Mouse (Mus musculus) cerebellum, adult (tissue): ENCODE results near the gene Hsd17b2.

ENCODE experiments used
- ATAC-seq: cut with Nextera tagmentation; 2 replicates; pipeline ENCODE4 v1.9.2; 2017; ENCODE audit warnings: mild to moderate bottlenecking, moderate library complexity, mixed read lengths; ENCODE audit not compliant: insufficient number of reproducible peaks, low FRiP score, low TSS enrichment

Hsd17b2 gene

DNA sequence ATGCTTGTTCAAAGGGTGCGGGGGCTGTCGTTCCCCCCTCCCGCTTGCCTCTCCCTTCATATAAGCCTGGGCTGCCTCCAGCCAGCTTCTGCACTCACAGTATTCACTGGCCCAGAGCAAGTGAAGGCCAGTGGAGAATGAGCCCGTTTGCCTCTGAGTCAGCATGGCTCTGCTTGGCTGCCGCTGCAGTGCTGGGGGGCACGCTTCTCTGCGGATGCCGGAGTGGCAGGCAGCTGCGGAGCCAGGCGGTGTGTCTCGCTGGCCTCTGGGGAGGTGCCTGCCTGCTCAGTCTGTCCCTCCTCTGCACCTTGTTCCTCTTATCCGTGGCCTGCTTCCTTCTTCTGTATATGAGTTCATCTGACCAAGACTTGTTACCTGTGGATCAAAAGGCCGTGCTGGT, at the start of gene Hsd17b2:
Gene Hsd17b2, plus strand, starts transcription at position 46 of the 400 bp plus-strand sequence.
- no peak for ATAC-seq

DNA sequence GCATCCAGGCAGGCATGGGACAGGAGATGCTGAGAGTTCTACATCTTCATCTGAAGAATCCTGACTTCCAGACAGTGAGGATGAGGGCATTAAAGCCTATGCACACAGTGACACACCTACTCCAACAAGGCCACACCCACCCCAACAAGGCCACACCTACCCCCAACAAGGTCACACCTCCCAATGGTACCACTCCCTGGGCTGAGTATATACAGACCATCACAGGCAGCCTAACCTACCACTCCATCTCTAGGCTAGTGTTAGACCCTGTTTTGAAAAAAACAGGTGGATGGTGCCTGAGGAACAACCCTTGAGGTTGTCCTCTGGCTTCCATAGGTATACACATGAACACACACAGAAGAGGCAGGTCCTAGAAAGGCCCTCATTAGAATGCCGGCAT, 49.4 kb upstream of the Hsd17b2 start:
- no peak for ATAC-seq

DNA sequence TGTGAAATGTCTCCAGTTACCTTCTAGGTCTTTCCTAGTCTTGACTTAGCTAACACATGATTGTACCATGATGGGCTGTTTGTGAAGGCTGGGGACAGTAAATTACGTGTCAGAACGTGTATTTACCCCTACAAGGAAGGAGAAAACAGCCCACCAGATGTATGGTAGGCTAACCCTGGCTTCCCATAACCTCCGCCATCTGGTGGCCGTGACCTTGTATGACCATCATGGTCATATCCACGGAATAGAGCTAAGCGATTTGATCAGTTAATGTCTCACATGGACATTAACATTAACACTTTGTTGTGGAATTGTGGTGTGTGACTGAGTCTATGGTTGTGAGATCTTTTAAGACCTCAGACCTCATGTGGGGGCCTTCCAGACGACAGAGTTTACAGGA, 42.7 kb upstream of the Hsd17b2 start:
- ATAC-seq = no peak

DNA sequence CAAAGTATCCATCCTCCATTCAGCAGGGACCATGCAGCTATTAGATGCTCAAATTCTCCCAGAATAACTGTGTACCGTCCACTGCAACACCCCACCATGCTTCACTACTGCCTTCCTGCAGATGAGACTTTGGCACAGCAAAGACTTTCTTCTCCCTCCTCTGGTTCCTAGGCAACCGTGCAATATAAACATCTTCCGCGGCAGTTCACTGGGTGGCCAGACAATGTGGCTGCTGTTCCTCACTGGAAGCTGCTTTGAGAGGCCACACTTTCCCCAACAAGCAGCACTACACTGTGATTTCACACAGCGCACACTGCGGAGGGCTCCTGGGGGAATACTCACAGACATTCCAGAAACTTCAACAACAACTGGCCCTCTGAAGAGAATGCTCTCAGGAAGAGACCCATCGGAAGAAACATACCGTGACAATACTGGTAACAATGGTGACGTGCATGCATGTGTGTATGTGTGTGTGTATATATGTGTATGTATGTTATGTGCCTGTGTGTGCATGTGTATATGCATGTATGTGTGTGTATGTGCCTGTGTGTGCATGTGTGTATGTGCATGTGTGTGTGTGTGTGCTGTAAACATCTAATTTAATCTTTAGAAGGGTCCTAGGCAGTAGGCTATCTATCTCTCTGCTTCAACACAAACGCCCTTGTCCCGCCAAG, 41.2 kb upstream of the Hsd17b2 start:
- ATAC-seq = no peak

DNA sequence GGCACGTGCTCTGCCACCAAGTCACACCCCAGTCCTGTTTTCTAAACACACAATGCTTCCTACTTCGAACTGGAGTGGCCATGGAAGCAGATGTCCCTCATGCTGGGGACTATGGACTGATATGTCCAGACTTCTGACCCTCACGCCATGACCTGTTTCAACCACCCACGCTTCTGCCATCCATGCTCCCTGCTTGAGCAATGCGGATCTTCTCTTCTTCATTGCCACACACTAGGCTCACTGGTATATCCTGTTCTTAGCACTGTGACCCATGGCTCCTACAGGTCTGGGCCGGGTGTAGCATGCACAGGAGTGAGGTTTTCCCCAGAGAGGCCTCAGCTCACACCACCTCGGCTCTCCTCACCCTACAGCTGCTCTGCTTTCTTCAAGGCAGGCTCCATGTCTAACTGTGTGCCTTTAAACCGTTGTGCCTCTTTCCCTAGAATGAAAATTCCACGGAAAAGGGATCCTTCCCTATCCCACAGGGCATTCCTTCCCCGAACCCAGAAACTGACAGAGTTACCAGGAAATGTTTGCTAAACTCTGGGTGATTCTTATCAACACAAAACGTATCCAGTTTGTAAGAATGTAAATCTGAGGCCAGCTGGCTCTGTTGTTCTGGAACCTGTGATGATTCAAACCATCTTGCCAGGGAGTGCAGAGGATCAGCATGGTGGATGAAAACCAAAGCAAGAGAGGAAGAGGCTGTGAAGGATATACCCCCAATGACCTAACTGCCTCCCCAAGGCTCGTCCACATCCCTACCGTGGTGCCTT, 34.2 kb upstream of the Hsd17b2 start:
- no peak for ATAC-seq

DNA sequence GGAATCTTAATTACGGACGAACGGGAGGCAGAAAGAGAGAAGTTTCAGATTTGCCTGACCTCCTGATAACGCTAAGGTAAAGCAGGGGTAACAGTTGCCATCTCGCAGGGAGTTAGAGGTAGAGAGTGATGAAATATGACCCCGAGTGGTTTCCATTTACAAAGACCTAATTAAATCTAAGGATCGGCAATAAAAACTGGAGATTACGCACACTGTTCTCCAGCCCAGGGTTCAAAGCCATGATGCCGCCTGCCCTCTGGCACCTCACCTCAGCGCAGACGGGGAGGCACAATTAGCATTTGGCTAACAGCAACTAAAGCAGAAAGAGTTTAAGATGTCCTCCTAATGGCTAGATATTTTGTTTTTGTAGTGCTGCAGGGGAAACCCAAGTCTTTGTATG, 31.2 kb upstream of the Hsd17b2 start:
- no peak for ATAC-seq

DNA sequence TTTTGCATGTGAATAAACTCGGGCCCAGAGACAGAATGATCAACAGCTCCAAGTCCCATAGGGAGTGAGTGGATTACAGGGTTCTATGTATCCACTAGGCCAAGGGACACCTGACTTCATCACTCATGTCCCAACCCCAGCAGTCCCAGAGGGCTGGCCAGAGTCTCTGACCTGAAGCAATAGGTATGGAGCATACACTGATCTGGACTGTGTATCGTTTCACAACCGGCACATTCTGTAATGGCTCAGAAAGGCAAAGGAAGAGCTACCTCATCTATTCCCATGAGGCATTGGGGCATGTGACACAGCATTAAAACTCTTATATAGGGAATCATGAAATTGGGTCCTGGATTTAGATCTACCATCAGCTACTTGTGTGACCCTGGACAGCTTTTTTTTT, 29.1 kb upstream of the Hsd17b2 start:
- no peak for ATAC-seq

DNA sequence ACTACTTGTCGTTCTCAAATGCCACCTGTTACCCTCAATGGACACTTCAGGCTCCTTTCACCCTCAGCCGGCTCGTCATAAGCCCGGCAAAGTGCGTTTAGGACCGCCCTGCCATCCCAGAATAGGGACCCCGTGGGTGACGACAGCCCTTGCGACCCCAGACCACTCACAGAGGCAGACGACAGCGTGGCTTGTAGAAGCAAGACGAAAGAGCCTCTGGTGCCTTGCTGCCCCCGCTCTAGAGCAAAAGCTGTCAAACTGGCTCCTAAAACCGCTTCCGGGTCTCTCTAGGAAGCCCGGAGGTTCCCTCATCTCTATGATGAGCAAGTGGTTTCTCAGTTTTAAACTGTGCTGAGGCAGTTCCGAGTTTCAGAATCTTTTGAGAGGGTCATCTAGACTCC, 28.3 kb upstream of the Hsd17b2 start, which contains the start of gene Sdr42e1:
Gene Sdr42e1, minus strand, starts transcription at position 260 of the 401 bp plus-strand sequence.
- ATAC-seq = no peak

DNA sequence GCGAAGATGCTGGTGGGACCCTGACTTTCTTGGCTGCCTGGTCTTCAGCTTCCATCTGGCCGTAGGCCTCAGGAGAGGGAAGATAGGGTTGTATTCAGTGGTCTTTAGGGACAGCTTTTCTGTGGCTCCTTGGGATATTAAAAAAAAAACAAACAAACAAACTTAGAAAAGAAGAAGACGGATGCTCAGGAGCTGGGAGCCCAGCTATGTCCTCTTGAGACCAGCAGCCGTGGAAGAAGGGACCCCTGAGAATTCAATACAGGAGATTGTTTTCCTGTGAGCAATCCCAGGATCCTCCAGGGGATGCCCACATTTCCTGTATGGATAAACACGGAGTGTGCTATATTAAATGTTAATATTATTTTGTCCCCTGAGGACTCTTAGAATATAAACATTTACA, 26.5 kb upstream of the Hsd17b2 start:
- no peak for ATAC-seq

DNA sequence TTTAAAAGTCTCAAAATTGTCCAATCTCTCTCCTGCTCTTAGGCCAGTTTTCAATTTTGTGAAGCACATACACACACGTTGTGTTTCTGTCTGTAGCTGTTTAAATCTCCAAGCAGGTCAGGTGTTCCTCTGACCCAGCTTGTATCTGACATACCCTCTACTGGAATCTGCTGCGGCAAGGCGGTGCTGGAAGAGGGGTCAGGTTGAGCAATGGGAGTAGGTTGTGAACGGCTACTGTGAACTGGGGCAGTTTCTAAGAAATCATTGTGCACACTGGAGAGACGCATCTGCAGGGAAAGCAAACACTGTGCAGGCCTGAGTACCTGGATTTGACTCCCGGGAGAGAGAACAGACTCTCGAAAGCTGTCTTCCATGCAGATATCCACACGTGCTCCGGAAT, 25.2 kb upstream of the Hsd17b2 start:
- no peak for ATAC-seq

DNA sequence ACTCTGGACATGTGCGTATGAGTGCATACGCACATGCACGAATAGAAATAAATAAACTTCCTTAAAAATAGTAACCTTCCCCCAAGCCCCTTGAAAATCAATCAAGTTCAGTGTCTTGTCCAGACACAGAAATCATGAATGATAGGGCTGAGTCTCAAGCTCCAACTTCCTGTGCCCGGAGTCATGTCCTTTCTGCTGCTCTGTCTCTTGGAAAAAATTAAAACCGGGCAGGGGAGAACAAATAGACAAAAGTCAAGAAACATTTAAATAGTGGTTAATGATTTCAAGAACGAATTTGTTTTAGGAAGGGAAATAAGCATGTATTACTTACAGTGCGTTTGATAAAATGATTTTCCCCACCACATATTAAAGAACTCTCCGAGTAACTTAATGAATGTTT, 24.7 kb upstream of the Hsd17b2 start:
- no peak for ATAC-seq

DNA sequence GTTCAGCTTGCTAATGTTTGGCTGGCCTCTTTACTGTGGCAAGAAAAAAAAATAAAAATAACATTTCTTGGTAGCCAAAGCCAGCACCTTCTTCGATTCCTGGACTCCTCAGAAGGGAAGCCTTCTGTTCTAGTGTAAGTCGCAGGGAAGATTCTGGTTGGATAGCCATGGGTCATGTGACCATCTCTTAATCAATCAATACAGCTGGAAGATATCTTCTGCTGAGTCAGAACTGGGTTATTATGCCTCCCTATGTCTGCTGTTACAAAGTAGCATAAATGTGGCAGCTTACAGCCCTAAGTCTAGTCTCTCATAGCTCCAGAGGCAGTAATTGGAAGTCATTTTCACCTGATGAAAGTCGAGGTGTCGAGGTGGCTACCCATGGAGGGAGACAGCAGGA, 23.1 kb upstream of the Hsd17b2 start:
- ATAC-seq = no peak

DNA sequence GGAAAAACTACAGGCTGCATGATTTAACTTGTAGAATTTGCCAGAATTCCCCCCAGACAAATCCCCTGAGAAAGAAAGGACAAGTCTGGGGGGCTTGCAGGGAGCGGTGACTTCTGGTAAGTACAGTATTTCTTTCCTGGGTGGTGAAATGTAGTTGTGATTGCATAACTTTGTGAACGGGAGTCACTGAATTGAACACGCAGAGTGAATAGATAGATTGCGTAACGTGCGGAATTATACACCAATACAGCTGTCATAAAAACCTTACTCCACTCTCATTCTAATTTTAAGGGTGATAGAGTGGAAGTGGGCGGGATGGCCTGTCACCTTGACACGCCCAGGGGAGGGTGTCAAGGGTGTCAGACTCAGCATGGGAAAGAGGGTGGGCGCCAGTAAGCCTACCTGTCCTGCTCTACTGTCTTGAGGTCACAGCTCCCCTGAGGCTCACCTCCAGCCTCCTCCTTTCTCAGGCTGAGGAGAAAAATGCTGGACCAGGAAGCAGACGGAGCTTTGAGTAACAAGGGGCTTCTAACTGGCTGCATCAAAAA, 17.7 kb upstream of the Hsd17b2 start:
- ATAC-seq = no peak

DNA sequence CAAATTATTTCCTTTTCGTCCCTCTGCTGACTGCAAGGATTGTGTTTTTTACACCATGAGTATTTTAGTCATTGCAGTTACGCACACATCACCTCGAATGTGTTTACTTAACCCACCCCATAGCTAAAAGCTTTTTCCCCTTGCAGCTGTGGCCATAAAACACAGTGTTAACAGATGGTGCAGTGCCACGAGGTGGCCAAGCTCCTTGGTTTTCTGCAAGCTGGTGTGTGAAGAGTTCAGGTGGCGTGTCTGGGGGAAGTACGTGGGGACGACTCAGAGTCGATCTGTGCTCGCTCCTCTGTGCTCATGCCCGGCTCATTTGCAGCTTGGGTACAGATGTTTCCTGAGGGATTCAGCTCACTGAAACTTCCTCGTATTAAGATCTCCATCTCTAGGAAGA, 17.2 kb upstream of the Hsd17b2 start:
- no peak for ATAC-seq

DNA sequence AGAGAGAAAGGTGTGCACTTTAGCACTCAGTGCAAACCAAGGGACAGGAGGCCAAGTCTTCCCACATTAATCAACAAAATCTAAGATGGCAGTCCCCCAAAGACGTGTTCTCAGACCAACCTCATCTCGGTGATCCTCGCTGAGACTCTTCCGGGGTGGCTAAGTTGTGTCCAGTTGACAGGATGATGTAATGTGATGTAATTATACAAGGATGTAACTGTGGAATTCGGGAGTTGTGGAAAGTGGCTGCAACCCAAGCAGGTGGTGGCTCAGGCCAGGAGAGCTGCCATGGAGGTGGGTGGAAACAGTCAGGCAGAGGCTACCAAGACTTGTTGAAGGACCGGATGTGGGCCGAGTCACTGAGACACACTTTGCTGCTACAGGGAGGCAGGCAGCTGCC, 13.8 kb upstream of the Hsd17b2 start:
- ATAC-seq = no peak

DNA sequence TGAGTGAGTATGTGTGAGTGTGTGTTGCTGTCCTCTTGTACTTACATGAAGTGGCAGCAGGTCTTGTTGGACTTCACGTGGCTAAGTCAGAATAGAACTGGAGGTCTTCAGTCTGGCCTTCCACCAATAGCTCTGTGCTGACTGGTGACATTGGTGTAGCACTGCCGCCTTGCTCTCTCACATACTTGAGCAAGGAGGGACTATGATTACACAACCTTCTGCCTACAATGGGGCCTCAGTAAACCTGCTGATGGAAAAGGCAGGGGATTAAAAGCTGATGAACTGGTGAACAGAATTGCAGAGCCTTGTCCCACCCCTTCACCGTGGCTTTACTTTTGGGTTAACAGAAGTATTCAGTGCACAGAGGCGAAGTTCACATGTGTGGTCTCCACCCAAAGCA, 9.6 kb upstream of the Hsd17b2 start:
- no peak for ATAC-seq

DNA sequence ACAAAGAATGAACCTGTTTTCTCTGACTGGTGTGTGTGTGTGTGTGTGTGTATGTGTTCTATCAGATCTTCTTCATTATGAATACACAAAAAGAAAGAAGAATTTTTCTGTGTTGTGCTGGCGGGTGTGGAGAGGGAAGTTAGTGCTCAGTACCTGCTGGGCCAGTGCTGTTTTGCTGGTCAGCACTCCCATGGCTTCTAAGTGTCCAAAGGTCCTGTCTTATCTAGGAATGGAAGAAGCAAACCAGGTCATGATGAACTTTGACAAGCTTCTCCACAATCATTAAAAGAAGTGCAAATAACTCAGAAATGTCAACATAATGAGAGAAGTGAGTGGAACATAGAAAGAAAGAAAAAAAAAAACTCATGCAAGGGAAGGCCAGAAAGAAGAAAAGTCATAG, 6.1 kb upstream of the Hsd17b2 start:
- no peak for ATAC-seq

DNA sequence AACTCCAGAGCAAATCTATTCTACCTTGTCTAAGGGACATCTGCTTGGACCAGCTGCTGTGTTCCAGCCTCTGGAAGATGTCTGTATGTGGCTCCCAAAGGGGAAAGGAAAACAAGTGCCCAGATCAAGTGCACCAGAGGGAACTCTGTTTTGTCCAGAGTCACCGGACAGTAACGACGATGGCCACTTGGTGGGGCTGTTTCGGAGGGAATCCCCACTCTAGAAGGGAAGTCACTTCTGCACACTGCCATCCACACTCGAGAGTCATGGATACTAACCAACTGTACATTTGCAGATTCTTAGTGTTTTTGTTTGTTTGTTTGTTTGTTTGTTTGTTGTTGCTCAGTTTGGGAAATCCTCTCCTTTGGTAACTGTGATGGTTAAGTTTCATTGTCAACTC, 4.5 kb upstream of the Hsd17b2 start:
- ATAC-seq = no peak

DNA sequence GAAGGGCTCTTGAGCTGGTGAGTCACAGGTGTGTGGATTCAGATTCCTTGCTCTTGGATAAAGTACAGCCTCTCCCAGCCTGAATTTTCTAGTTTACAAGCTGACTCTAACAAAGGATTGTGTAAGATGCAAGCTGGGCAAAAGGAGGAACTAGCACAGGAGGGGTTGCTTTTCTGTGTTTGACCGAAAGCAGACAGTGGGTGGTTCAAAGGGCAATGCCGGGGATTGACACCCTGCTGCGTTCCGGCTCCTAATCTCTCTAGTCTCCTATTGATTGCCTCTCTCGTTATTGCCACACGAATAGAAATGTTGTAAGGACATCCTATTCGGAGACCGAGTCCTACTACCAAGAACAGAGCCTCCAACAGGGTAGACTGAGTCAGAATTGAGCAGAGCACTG, 1.0 kb upstream of the Hsd17b2 start:
- ATAC-seq = no peak

DNA sequence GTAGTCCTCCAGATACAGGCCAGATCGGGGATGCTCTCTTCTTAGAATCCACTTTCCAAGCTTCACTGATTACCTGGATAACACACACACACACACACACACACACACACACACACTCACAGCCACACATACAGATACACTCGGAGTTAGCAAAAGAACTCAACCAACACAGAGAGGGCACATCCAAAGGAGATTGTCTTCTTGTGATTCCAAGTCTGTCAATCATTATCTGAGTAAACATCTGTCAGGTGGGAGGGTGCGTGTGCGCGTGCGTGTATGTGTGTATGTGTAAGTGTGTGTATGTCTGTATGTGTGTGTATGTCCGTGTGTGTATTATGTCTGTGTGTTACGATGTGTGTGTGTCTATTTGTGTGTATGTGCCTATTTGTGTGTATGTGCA, 458 bp upstream of the Hsd17b2 start:
- no peak for ATAC-seq

DNA sequence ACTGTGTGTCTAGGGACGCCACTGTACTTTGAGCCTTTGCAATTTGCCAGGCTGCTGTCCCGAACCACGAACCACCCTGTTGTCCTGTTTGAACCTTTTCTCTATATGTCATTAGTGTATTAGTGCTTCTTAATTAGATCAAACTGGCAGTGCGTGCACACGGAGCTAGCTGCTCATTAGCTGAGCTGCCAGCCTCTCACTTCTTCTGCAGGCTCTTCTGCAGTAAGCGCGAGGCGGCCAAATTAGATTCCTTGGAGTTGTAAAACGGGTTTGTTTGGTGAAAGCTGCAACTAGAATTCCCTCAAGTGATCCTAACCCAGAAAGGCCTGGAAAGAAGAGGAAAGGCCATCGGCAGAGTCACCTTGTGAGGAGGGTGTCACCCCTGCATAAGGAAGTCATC, 997 bp downstream of the Hsd17b2 start:
- ATAC-seq = no peak

DNA sequence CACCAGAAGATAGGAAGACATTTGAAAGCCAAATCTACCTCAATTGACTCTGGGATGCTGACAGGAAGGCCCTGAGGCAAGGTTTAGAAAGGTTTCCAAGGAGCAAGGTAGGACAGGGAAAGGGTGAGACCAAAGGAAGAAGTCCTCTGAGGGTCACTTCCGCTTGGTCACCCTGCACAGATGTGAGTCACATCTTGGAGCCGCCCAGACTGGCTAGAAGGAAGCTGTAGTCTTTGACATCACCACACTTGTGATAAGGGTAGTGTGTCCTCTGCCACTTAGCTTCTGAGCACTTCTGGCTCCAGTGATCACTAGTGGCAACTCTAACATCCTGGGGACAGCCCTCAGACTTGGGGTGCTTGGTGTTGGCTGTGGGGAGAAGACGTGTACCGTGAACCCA, 4.4 kb downstream of the Hsd17b2 start:
- ATAC-seq = no peak
